Mouse (Mus musculus): ENCODE measurements around the gene Gm16253. TPM values are rescaled to one million over a fixed set of nuclear protein-coding genes. Genes with fewer than 3 reads are reported as not detected.

Gene Gm16253
- total and polyA plus RNA-seq, 2 experiments, result not detected

- Histone ChIP-seq H3K36me3 (ENCODE audit: control insufficient read depth, insufficient read depth, low read length) (peaks cover 29% of the 10 kb centered on the region), H3K4me3 (ENCODE audit: insufficient read depth, low read depth, low read length) (peak overlapping the region; percentile 68), H3K9ac (ENCODE audit: low read depth, low read length) (peak overlapping the region; percentile 87), H3K27ac (replicated peaks; ENCODE audit: insufficient read depth, low read depth, low read length) (peak overlapping the region; percentile 79), H3K79me2 (ENCODE audit: control insufficient read depth, insufficient read depth, low read length) (peaks cover 3% of the 10 kb centered on the region; the same call in 1 of the 2 replicates), H3K4me1 (ENCODE audit: control insufficient read depth, insufficient read depth, low read length) (peaks cover 16% of the 10 kb centered on the region), H3K27me3 (ENCODE audit: control insufficient read depth, insufficient read depth, low read length) (no peaks in the 10 kb centered on the region)
- 37% methylated on average over 10 of the region's 10 CpGs for WGBS
- TF ChIP-seq CTCF (IDR thresholded peaks at IDR 0.05; ENCODE audit: low read depth, low read length) (no peak), POLR2A (IDR thresholded peaks at IDR 0.05; ENCODE audit: extremely low read depth, insufficient read depth, low read length) (no peak)
- DNase-seq (ENCODE audit: extremely low read depth, low read depth, low spot score), result peak; percentile 28
Observed at GRCm38 (mm10) chr3:96558668-96559196, 18.1 kb upstream of the Gm16253 start.

- Histone ChIP-seq H3K4me3 (ENCODE audit: insufficient read depth, low read depth, low read length) (peak overlapping the region; percentile 68), H3K9ac (ENCODE audit: low read depth, low read length) (peak overlapping the region; percentile 58), H3K27me3 (ENCODE audit: control insufficient read depth, insufficient read depth, low read length) (no peaks in the 10 kb centered on the region), H3K27ac (replicated peaks; ENCODE audit: insufficient read depth, low read depth, low read length) (peak overlapping the region; percentile 69), H3K4me1 (ENCODE audit: control insufficient read depth, insufficient read depth, low read length) (peaks cover 19% of the 10 kb centered on the region), H3K36me3 (ENCODE audit: control insufficient read depth, insufficient read depth, low read length) (peaks cover 29% of the 10 kb centered on the region), H3K79me2 (ENCODE audit: control insufficient read depth, insufficient read depth, low read length) (peaks cover 3% of the 10 kb centered on the region; the same call in 1 of the 2 replicates)
- no peak for TF ChIP-seq CTCF (IDR thresholded peaks at IDR 0.05; ENCODE audit: low read depth, low read length)
- TF ChIP-seq POLR2A (IDR thresholded peaks at IDR 0.05; ENCODE audit: extremely low read depth, insufficient read depth, low read length), result 0 out of 2 replicates have a peak, but pooled peaks have one; percentile 7
- DNase-seq (ENCODE audit: extremely low read depth, low read depth, low spot score), result peak; percentile 17
- 56% methylated on average over 12 of the region's 12 CpGs for WGBS
Observed at GRCm38 (mm10) chr3:96559398-96559910, 17.3 kb upstream of the Gm16253 start.

GRCm38 (mm10) chr3:96559911-96560850 is 16.6 kb upstream of the Gm16253 start:
- H3K4me1 ChIP-seq (ENCODE audit: control insufficient read depth, insufficient read depth, low read length), result peaks cover 18% of the 10 kb centered on the region
- no peaks in the 10 kb centered on the region for H3K27me3 ChIP-seq (ENCODE audit: control insufficient read depth, insufficient read depth, low read length)
- peak; percentile 26 for DNase-seq (ENCODE audit: extremely low read depth, low read depth, low spot score)
- peaks cover 3% of the 10 kb centered on the region; the same call in 1 of the 2 replicates for H3K79me2 ChIP-seq (ENCODE audit: control insufficient read depth, insufficient read depth, low read length)
- WGBS, result 68% methylated on average over 23 of the region's 23 CpGs
- peak overlapping the region; percentile 69 for H3K27ac ChIP-seq (replicated peaks; ENCODE audit: insufficient read depth, low read depth, low read length)
- H3K36me3 ChIP-seq (ENCODE audit: control insufficient read depth, insufficient read depth, low read length), result peaks cover 29% of the 10 kb centered on the region
- TF ChIP-seq CTCF (IDR thresholded peaks at IDR 0.05; ENCODE audit: low read depth, low read length) (no peak), POLR2A (IDR thresholded peaks at IDR 0.05; ENCODE audit: extremely low read depth, insufficient read depth, low read length) (0 out of 2 replicates have a peak, but pooled peaks have one; percentile 8)
- peak overlapping the region; percentile 58 for H3K9ac ChIP-seq (ENCODE audit: low read depth, low read length)
- peak overlapping the region; percentile 68 for H3K4me3 ChIP-seq (ENCODE audit: insufficient read depth, low read depth, low read length)

GRCm38 (mm10) chr3:96560881-96561668 is 15.7 kb upstream of the Gm16253 start:
- WGBS, result 65% methylated on average over 9 of the region's 9 CpGs
- H3K9ac ChIP-seq (ENCODE audit: low read depth, low read length), result peak overlapping the region; percentile 68
- peaks cover 16% of the 10 kb centered on the region for H3K4me1 ChIP-seq (ENCODE audit: control insufficient read depth, insufficient read depth, low read length)
- H3K79me2 ChIP-seq (ENCODE audit: control insufficient read depth, insufficient read depth, low read length), result peaks cover 3% of the 10 kb centered on the region; the same call in 1 of the 2 replicates
- H3K4me3 ChIP-seq (ENCODE audit: insufficient read depth, low read depth, low read length), result peak overlapping the region; percentile 68
- DNase-seq (ENCODE audit: extremely low read depth, low read depth, low spot score), result peak; percentile 21
- H3K27ac ChIP-seq (replicated peaks; ENCODE audit: insufficient read depth, low read depth, low read length), result peak overlapping the region; percentile 75
- TF ChIP-seq CTCF (IDR thresholded peaks at IDR 0.05; ENCODE audit: low read depth, low read length) (no peak), POLR2A (IDR thresholded peaks at IDR 0.05; ENCODE audit: extremely low read depth, insufficient read depth, low read length) (no peak)
- H3K36me3 ChIP-seq (ENCODE audit: control insufficient read depth, insufficient read depth, low read length), result peaks cover 29% of the 10 kb centered on the region
- H3K27me3 ChIP-seq (ENCODE audit: control insufficient read depth, insufficient read depth, low read length), result no peaks in the 10 kb centered on the region

- H3K36me3 ChIP-seq (ENCODE audit: control insufficient read depth, insufficient read depth, low read length), result peaks cover 29% of the 10 kb centered on the region
- peak overlapping the region; percentile 63 for H3K9ac ChIP-seq (ENCODE audit: low read depth, low read length)
- H3K27me3 ChIP-seq (ENCODE audit: control insufficient read depth, insufficient read depth, low read length), result no peaks in the 10 kb centered on the region
- TF ChIP-seq CTCF (IDR thresholded peaks at IDR 0.05; ENCODE audit: low read depth, low read length), result no peak
- TF ChIP-seq POLR2A (IDR thresholded peaks at IDR 0.05; ENCODE audit: extremely low read depth, insufficient read depth, low read length), result no peak
- H3K4me1 ChIP-seq (ENCODE audit: control insufficient read depth, insufficient read depth, low read length), result peaks cover 19% of the 10 kb centered on the region
- WGBS, result 58% methylated on average over 10 of the region's 10 CpGs
- peak; percentile 53 for DNase-seq (ENCODE audit: extremely low read depth, low read depth, low spot score)
- H3K79me2 ChIP-seq (ENCODE audit: control insufficient read depth, insufficient read depth, low read length), result peaks cover 3% of the 10 kb centered on the region; the same call in 1 of the 2 replicates
- peak overlapping the region; percentile 34 for H3K4me3 ChIP-seq (ENCODE audit: insufficient read depth, low read depth, low read length)
- H3K27ac ChIP-seq (replicated peaks; ENCODE audit: insufficient read depth, low read depth, low read length), result peak overlapping the region; percentile 82
Observed at GRCm38 (mm10) chr3:96561946-96562681, 14.7 kb upstream of the Gm16253 start.
